Mouse (Mus musculus) ES-E14 (cell line): ENCODE data around the gene Bcas3.

Source experiments
- CHD2 ChIP-seq: IDR thresholded peaks from 2 replicates; pipeline ENCODE4 v1.6.1; 2014; ENCODE audit warnings: mild to moderate bottlenecking, low read depth, low read length, inconsistent platforms
- HCFC1 ChIP-seq: IDR thresholded peaks from 2 replicates; pipeline ENCODE4 v1.6.1; 2012; ENCODE audit warnings: low read length, inconsistent platforms, borderline replicate concordance; ENCODE audit not compliant: insufficient read depth
- MAFK ChIP-seq: IDR thresholded peaks from 2 replicates; pipeline ENCODE4 v1.6.1; 2014; ENCODE audit warnings: mild to moderate bottlenecking, low read depth, low read length, inconsistent platforms; ENCODE audit not compliant: insufficient read depth
- ZC3H11A ChIP-seq: IDR thresholded peaks from 2 replicates; pipeline ENCODE4 v1.6.1; 2012; ENCODE audit warnings: low read depth, mild to moderate bottlenecking, inconsistent platforms, low read length, borderline replicate concordance

DNA sequence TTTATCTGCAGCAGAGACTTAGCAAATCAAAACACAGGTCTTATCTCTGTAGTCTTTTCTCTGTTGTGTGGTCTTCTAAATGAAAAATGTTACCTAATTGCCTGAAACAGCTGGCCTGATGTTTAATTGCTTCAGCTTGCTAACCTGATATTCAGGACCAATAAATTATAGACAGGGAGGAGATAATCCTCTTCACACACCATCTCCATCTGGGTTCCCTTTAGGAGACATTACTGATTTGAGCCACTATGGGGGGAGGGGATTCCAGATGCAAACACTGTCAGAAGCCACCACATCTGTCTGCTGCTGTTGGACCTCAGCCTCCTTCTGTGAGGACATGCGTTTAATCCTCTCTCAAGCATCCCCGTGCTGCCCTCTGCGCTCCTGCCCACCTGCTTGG, 408.2 kb downstream of the Bcas3 start:
- TF ChIP-seq MAFK (no peak), HCFC1 (no peak), CHD2 (no peak), ZC3H11A (no peak)
